Comparison of ENCODE assay signal across 7 mouse cellular contexts in the genomic region with DNA sequence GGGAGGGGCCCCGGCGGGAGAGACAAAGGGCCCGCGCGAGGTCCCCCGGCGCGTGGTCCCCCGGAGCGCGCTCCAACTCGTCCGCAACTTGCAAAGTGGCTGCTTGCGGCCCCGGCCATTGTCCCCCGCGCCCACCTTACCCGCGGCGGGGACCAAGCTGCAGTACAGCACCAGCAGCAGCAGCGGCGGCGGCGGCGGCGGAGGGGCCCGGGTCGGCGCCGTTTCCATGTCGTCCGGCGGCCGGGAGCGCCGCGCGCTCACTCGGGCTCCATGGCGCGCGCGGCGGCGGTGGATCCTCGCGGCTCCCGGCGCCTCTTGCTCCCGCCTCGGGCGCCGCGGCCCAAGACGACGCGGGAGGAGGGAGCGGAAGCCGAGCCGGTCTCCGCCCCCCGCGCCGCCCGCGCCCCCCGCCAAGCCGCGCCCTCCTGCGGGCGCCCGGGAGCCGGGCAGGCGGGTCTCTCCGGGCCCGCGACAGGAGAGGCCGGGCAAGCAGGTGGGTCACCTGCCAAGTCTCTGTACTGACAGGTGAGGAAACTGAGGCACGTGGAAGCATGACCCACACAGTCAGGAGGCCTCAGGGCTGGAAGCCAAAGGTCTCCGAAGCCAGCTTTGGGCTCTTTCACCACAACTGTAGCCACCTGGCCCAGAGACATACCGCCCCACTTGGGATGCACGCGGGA. TPM values are rescaled to one million over a fixed set of nuclear protein-coding genes. Genes with fewer than 3 reads are reported as not detected.
DNase-seq lines count a peak whose midpoint lies in the region; ATAC-seq and TF ChIP-seq lines count a peak whose summit lies in the region.

A gene (minus strand): TSS at position 350 of the 680 bp plus-strand sequence.

- intact Hi-C loops in heart, postnatal 14 days (cut with DNase I): loop anchor here (10.0 kb wide), 1 partner anchor 362 kb away; a partner anchor contains a TSS

- H3K36me3 ChIP-seq in CH12.LX (replicated peaks in 1 of 2; ENCODE audit: control insufficient read depth in 1 of 2, insufficient read depth in 1 of 2, low read length in 1 of 2): no peaks in the 10 kb centered on the region
- no peaks in the 10 kb centered on the region for H3K36me3 ChIP-seq in forebrain, embryonic 11.5 days (ENCODE audit: control insufficient read depth, insufficient read depth, low read length)
- H3K36me3 ChIP-seq in limb, embryonic 10.5 days: 0 out of 2 replicates have a peak, but pooled peaks cover 3% of the 10 kb centered on the region
- H3K36me3 ChIP-seq in midbrain, embryonic 10.5 days: no peaks in the 10 kb centered on the region
- no peaks in the 10 kb centered on the region for H3K36me3 ChIP-seq in thymus, adult 2 months (ENCODE audit: control insufficient read depth, insufficient read depth, low read length)

- WGBS in forebrain, embryonic 11.5 days: 1% methylated on average over 68 of the region's 83 CpGs
- WGBS in limb, embryonic 10.5 days: 1% methylated on average over 80 of the region's 83 CpGs
- WGBS in midbrain, embryonic 10.5 days: under 1% methylated on average over 80 of the region's 83 CpGs
- under 1% methylated on average over 83 of the region's 83 CpGs for WGBS in thymus, adult 2 months

- dilution Hi-C loops in CH12.LX (cut with MboI; ENCODE audit: extremely low pct_ligation_motif_present, extremely low pct_unique_long_range_greater_than_20kb, low sequenced_read_pairs): no loop called here

- TF ChIP-seq CTCF in CH12.LX (conservative IDR thresholded peaks at IDR 0.05 in 1 of 2, IDR thresholded peaks at IDR 0.05 in 1 of 2; ENCODE audit: low read depth in 2 of 2, low read length in 2 of 2): no peak
- TF ChIP-seq CTCF in thymus, adult 2 months (IDR thresholded peaks at IDR 0.05; ENCODE audit: borderline replicate concordance, control insufficient read depth, extremely low read depth, insufficient read depth, low read length, poor library complexity): 0 out of 2 replicates have a peak, but pooled peaks have one; percentile 43

- no peak for TF ChIP-seq RAD21 in CH12.LX (IDR thresholded peaks at IDR 0.05; ENCODE audit: low read depth, low read length)

- in situ Hi-C loops in CH12.LX (cut with MboI; ENCODE audit: low pct_ligation_motif_present, low pct_unique_long_range_greater_than_20kb, low sequenced_read_pairs): no loop called here

- DNase-seq in CH12.LX (ENCODE audit: extremely low read depth) (no peak), R1 (ENCODE audit: low read depth, low spot score) (peak; percentile 70)
- DNase-seq in forebrain, embryonic 11.5 days (ENCODE audit: low spot score): peak; percentile 75
- DNase-seq in heart, postnatal 14 days: peak; percentile 79 to 87
- peak; percentile 72 for DNase-seq in limb, embryonic 10.5 days (ENCODE audit: low spot score)
- DNase-seq in midbrain, embryonic 10.5 days (ENCODE audit: low spot score): peak; percentile 56
- DNase-seq in thymus, adult 2 months: peak; percentile 71

- no peak within 1 kb of the TSS for H3K27ac ChIP-seq in CH12.LX (ENCODE audit: insufficient read depth, low read depth)
- H3K27ac ChIP-seq in forebrain, embryonic 11.5 days (ENCODE audit: low read depth, low read length): 0 out of 2 replicates have a peak within 1 kb of the TSS, but pooled peaks have one; percentile 2
- H3K27ac ChIP-seq in limb, embryonic 10.5 days: peak within 1 kb of the TSS; percentile 99
- H3K27ac ChIP-seq in midbrain, embryonic 10.5 days (replicated peaks): peak within 1 kb of the TSS; percentile 92
- no peak within 1 kb of the TSS for H3K27ac ChIP-seq in thymus, adult 2 months (ENCODE audit: control insufficient read depth, insufficient read depth, low read length)

- H3K9ac ChIP-seq in CH12.LX (ENCODE audit: insufficient read depth, low read depth): no peak within 1 kb of the TSS
- H3K9ac ChIP-seq in forebrain, embryonic 11.5 days (ENCODE audit: low read length): peak within 1 kb of the TSS; percentile 91

- TF ChIP-seq POLR2A in CH12.LX (IDR thresholded peaks at IDR 0.05; ENCODE audit: low read depth, low read length): no peak
- TF ChIP-seq POLR2A in thymus, adult 2 months (IDR thresholded peaks at IDR 0.05; ENCODE audit: control insufficient read depth, extremely low read depth, insufficient read depth, low read length, poor library complexity): peak; percentile 64

- H3K4me1 ChIP-seq in CH12.LX (ENCODE audit: control insufficient read depth in 1 of 2, insufficient read depth in 2 of 2): peaks cover 0 to 2% of the 10 kb centered on the region in 2 experiments; a peak in 1 of 4 replicates
- H3K4me1 ChIP-seq in forebrain, embryonic 11.5 days (replicated peaks; ENCODE audit: control insufficient read depth, insufficient read depth, low read length): peaks cover 13% of the 10 kb centered on the region; the same call in 1 of the 2 replicates
- H3K4me1 ChIP-seq in limb, embryonic 10.5 days: peaks cover 63% of the 10 kb centered on the region
- H3K4me1 ChIP-seq in midbrain, embryonic 10.5 days: peaks cover 44% of the 10 kb centered on the region
- peaks cover 27% of the 10 kb centered on the region for H3K4me1 ChIP-seq in thymus, adult 2 months (replicated peaks; ENCODE audit: control insufficient read depth, insufficient read depth, low read length)

- TF ChIP-seq EP300 in CH12.LX (IDR thresholded peaks at IDR 0.05; ENCODE audit: low read length): no peak

- H3K4me2 ChIP-seq in CH12.LX (ENCODE audit: insufficient read depth, low read depth, poor library complexity, severe bottlenecking): peak within 1 kb of the TSS; percentile 54
- H3K4me2 ChIP-seq in forebrain, embryonic 11.5 days (ENCODE audit: low read depth, low read length, severe bottlenecking): peak within 1 kb of the TSS; percentile 95

- peak within 1 kb of the TSS in 2 of 3 experiments; percentile 15 to 48 for H3K4me3 ChIP-seq in CH12.LX (replicated peaks in 1 of 3; ENCODE audit: low read depth in 2 of 3, low read length in 2 of 3, poor library complexity in 1 of 3)
- H3K4me3 ChIP-seq in forebrain, embryonic 11.5 days (ENCODE audit: low read depth, low read length): peak within 1 kb of the TSS; percentile 92
- peak within 1 kb of the TSS; percentile 95 for H3K4me3 ChIP-seq in limb, embryonic 10.5 days
- H3K4me3 ChIP-seq in midbrain, embryonic 10.5 days: peak within 1 kb of the TSS; percentile 94
- H3K4me3 ChIP-seq in thymus, adult 2 months (ENCODE audit: control insufficient read depth, insufficient read depth, low read length): peak within 1 kb of the TSS; percentile 95

- peak; percentile 54 for ATAC-seq in forebrain, embryonic 11.5 days (replicated peaks; ENCODE audit: low FRiP score)

- H3K9me3 ChIP-seq in CH12.LX (replicated peaks; ENCODE audit: low read length): peaks cover 4% of the 10 kb centered on the region
- H3K9me3 ChIP-seq in forebrain, embryonic 11.5 days (ENCODE audit: control insufficient read depth, low read length): no peaks in the 10 kb centered on the region
- H3K9me3 ChIP-seq in limb, embryonic 10.5 days (replicated peaks): no peaks in the 10 kb centered on the region
- no peaks in the 10 kb centered on the region for H3K9me3 ChIP-seq in midbrain, embryonic 10.5 days (replicated peaks)

- peaks cover 29% of the 10 kb centered on the region for H3K27me3 ChIP-seq in CH12.LX (replicated peaks)
- H3K27me3 ChIP-seq in forebrain, embryonic 11.5 days (ENCODE audit: control insufficient read depth, insufficient read depth, low read length): no peaks in the 10 kb centered on the region
- no peaks in the 10 kb centered on the region for H3K27me3 ChIP-seq in limb, embryonic 10.5 days (ENCODE audit: low read depth, poor library complexity, severe bottlenecking)
- H3K27me3 ChIP-seq in midbrain, embryonic 10.5 days (ENCODE audit: low read depth, poor library complexity, severe bottlenecking): peaks cover 14% of the 10 kb centered on the region
- H3K27me3 ChIP-seq in thymus, adult 2 months (ENCODE audit: control insufficient read depth, insufficient read depth, low read length): no peaks in the 10 kb centered on the region

- no peaks in the 10 kb centered on the region for H3K79me2 ChIP-seq in CH12.LX (replicated peaks; ENCODE audit: control insufficient read depth, extremely low read depth, insufficient read depth, poor library complexity, severe bottlenecking)

TF ChIP-seq in CH12.LX, 34 proteins besides CTCF, POLR2A, EP300 and RAD21:
- no peak for TF ChIP-seq TCF12 (IDR thresholded peaks at IDR 0.05; ENCODE audit: low read depth, low read length)
- TF ChIP-seq SIN3A (IDR thresholded peaks at IDR 0.05; ENCODE audit: low read length): no peak
- TF ChIP-seq CHD2 (IDR thresholded peaks at IDR 0.05; ENCODE audit: low read length): no peak
- TF ChIP-seq JUND (conservative IDR thresholded peaks at IDR 0.05; ENCODE audit: low read depth, low read length): no peak
- no peak for TF ChIP-seq JUN (IDR thresholded peaks at IDR 0.05; ENCODE audit: insufficient read depth, low read depth, low read length)
- no peak for TF ChIP-seq NELFE (IDR thresholded peaks at IDR 0.05; ENCODE audit: low read depth, low read length)

RNA-seq across cellular contexts. Expression of the gene that starts here (rescaled TPM):
- total RNA-seq in CH12.LX (2012; rRNA removed) (0.88 and 1.4 TPM in 2 replicates), CH12.LX (2014; rRNA removed) (0.13 and 0.32 TPM in 2 replicates)
- polyA plus RNA-seq in CH12.LX (2012; ENCODE audit: insufficient read length, low read depth): 0.93 and 1.1 TPM in 2 replicates
- polyA plus RNA-seq in forebrain, embryonic 11.5 days (2014; fragmentation: Nextera tagmentation; extraction: Ambion mirVana): 4.7 and 5.2 TPM in 2 replicates
- total RNA-seq in heart, postnatal 14 days (2021): 10 to 100 TPM; 47.8 to 52.8 TPM
- 6.6 and 8.2 TPM in 2 replicates for polyA plus RNA-seq in limb, embryonic 10.5 days (2016; fragmentation: Nextera tagmentation; extraction: Ambion mirVana)
- 2.3 and 2.5 TPM in 2 replicates for polyA plus RNA-seq in midbrain, embryonic 10.5 days (2016; fragmentation: Nextera tagmentation; extraction: Ambion mirVana)
- 35.9 and 48.9 TPM in 2 replicates for polyA plus RNA-seq in thymus, adult 2 months (2012; rRNA removed)

Comparison
In these comparisons a context has a peak if more than half of its experiments do, and no peak if none do; other contexts are left out.
1. RNA of the gene that starts here (total RNA-seq): 47.8 to 52.8 TPM in heart, postnatal 14 days; 0.13 to 1.4 TPM in CH12.LX; every median in the first group is over 10 times any median in the second.
2. H3K27ac ChIP-seq: peak in forebrain, embryonic 11.5 days (single experiment), limb, embryonic 10.5 days (single experiment) and midbrain, embryonic 10.5 days (single experiment); none in CH12.LX (single experiment) and thymus, adult 2 months (single experiment).
3. H3K4me3 ChIP-seq: peak in every context shown above with its lines; median percentile 95 in limb, embryonic 10.5 days; 95 in thymus, adult 2 months; 94 in midbrain, embryonic 10.5 days; 92 in forebrain, embryonic 11.5 days; 32 in CH12.LX.